Mouse (Mus musculus) kidney, embryonic 14.5 days (tissue): Measurements from ENCODE around the gene Fto. TPM values are rescaled to one million over a fixed set of nuclear protein-coding genes. Genes with fewer than 3 reads are reported as not detected.

Experiments used
- ATAC-seq: fragments of 200-750 bp; cut with Nextera tagmentation; 2 replicates; pipeline ENCODE4 v1.8.0; 2017; ENCODE audit warnings: moderate number of reproducible peaks, mild to moderate bottlenecking, moderate TSS enrichment, moderate library complexity; ENCODE audit not compliant: low FRiP score, low TSS enrichment
- H3K27ac ChIP-seq: fragments of 300-500 bp; sonication (generic); 2 replicates; pipeline ENCODE4 v1.5.1; 2014; ENCODE audit warnings: low read depth, mild to moderate bottlenecking, low read length, moderate library complexity, mixed read lengths
- H3K27me3 ChIP-seq: fragments of 300-500 bp; sonication (generic); 2 replicates; pipeline ENCODE4 v1.6.1; 2014; ENCODE audit warnings: mild to moderate bottlenecking, low read length; ENCODE audit not compliant: control insufficient read depth, insufficient read depth
- H3K36me3 ChIP-seq: fragments of 300-500 bp; sonication (generic); 2 replicates; pipeline ENCODE4 v1.6.1; 2014; ENCODE audit warnings: low read length, mixed read lengths; ENCODE audit not compliant: control insufficient read depth, insufficient read depth
- H3K4me1 ChIP-seq: fragments of 300-500 bp; sonication (generic); 2 replicates; pipeline ENCODE4 v1.6.1; 2014; ENCODE audit warnings: low read length, mixed read lengths; ENCODE audit not compliant: control insufficient read depth, insufficient read depth
- H3K4me2 ChIP-seq: fragments of 300-500 bp; sonication (generic); replicated peaks from 2 replicates; pipeline ENCODE4 v1.6.1; 2014; ENCODE audit warnings: low read depth, mild to moderate bottlenecking, low read length
- H3K4me3 ChIP-seq: fragments of 300-500 bp; sonication (generic); 2 replicates; pipeline ENCODE4 v1.5.1; 2014; ENCODE audit warnings: mild to moderate bottlenecking, low read length
- H3K9ac ChIP-seq: fragments of 300-500 bp; sonication (generic); 2 replicates; pipeline ENCODE4 v1.6.1; 2014; ENCODE audit warnings: low read depth, mild to moderate bottlenecking, low read length, moderate library complexity
- H3K9me3 ChIP-seq: fragments of 300-500 bp; sonication (generic); 2 replicates; pipeline ENCODE4 v1.6.1; 2016; ENCODE audit warnings: low read length; ENCODE audit not compliant: control insufficient read depth
- WGBS: fragments of 180-500 bp; shearing (Covaris S2); extraction: QIAGEN DNeasy Blood & Tissue Kit; methylation state at CpG from one replicate; pipeline ENCODE4 v1.1.7; 2014; 5-methylcytosine and 5-hydroxymethylcytosine counted together
- polyA plus RNA-seq: library from polyadenylated mRNA; unstranded; fragments of >200 nt; fragmentation: Nextera tagmentation; extraction: Ambion mirVana; gene quantifications from 2 replicates; pipeline ENCODE4 v1.2.1, GENCODE M21; 2014

Gene Fto
- polyA plus RNA-seq, 1 experiment from 2014 or later: 94.3 TPM

DNA sequence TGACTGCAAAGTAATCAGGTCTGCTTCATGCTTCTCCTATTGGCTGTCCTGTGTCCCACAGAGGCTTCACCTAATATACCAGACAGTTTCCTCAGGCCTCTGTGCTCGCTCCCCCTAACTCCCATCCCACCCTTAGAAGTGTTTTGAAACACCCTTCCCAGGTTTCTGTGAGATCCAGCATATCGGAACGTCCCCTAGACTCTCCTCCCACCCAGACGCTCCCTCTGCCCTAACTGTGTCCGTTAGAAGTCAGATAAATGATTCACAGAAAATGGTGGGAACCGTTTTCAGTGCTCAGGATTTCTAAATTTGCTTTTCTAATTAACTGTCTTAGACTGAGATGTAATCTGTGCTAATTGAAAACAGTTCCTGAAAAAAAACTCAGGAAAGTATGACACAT, 323.6 kb downstream of the Fto start:
- H3K4me1 ChIP-seq: no peaks in the 10 kb centered on the region
- H3K27ac ChIP-seq: peak overlapping the region; percentile 24; the same call in 1 of the 2 replicates
- WGBS: 65% methylated on average over 6 of the region's 6 CpGs
- H3K27me3 ChIP-seq: 0 out of 2 replicates have a peak, but pooled peaks cover 3% of the 10 kb centered on the region
- H3K9me3 ChIP-seq: no peaks in the 10 kb centered on the region
- no peak overlapping the region for H3K4me3 ChIP-seq
- no peak overlapping the region for H3K4me2 ChIP-seq
- no peak overlapping the region for H3K9ac ChIP-seq
- ATAC-seq: 0 out of 2 replicates have a peak, but pooled peaks have one; percentile 28
- 0 out of 2 replicates have a peak, but pooled peaks cover 2% of the 10 kb centered on the region for H3K36me3 ChIP-seq

GRCm38 (mm10) chr8:91637684-91638083, 324.4 kb downstream of the Fto start:
- WGBS: 87% methylated on average over 9 of the region's 9 CpGs
- H3K4me2 ChIP-seq: no peak overlapping the region
- no peak overlapping the region for H3K4me3 ChIP-seq
- H3K4me1 ChIP-seq: no peaks in the 10 kb centered on the region
- H3K9ac ChIP-seq: no peak overlapping the region
- 0 out of 2 replicates have a peak, but pooled peaks cover under 1% of the 10 kb centered on the region for H3K27me3 ChIP-seq
- H3K36me3 ChIP-seq: 0 out of 2 replicates have a peak, but pooled peaks cover 2% of the 10 kb centered on the region
- H3K27ac ChIP-seq: no peak overlapping the region
- no peak for ATAC-seq
- H3K9me3 ChIP-seq: no peaks in the 10 kb centered on the region

GRCm38 (mm10) chr8:91638256-91638655, 324.9 kb downstream of the Fto start:
- Histone ChIP-seq H3K9ac (no peak overlapping the region), H3K36me3 (0 out of 2 replicates have a peak, but pooled peaks cover 2% of the 10 kb centered on the region), H3K27me3 (no peaks in the 10 kb centered on the region), H3K27ac (no peak overlapping the region), H3K4me1 (no peaks in the 10 kb centered on the region), H3K9me3 (no peaks in the 10 kb centered on the region), H3K4me3 (no peak overlapping the region), H3K4me2 (no peak overlapping the region)
- 82% methylated on average over 12 of the region's 12 CpGs for WGBS
- ATAC-seq: no peak

DNA sequence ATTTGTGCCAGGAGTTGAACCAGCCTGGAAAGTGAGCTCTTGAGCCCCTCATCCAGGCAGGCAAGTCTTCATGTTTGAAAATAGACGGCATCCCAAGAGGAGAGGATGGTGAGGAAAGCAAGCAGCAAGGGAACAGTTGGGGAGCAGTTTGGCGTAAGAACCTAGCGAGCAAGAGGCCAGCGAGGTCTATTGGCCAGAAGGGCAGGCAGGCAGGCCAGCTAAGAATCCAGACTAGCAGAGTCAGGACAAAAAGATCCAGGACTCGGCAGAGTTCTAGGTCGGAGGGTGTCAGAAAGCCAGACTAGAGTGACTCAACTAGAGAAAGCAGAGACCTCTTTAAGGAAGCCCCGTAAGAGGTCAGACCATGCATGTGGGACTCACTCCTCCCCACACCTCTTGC, 327.1 kb downstream of the Fto start:
- no peak for ATAC-seq
- no peaks in the 10 kb centered on the region for H3K27me3 ChIP-seq

GRCm38 (mm10) chr8:91645484-91645883, 332.2 kb downstream of the Fto start:
- peak overlapping the region; percentile 33; the same call in 1 of the 2 replicates for H3K27ac ChIP-seq
- H3K36me3 ChIP-seq: no peaks in the 10 kb centered on the region
- no peak overlapping the region for H3K4me2 ChIP-seq
- no peak overlapping the region for H3K4me3 ChIP-seq
- H3K9me3 ChIP-seq: no peaks in the 10 kb centered on the region
- no peak overlapping the region for H3K9ac ChIP-seq
- WGBS: 24% methylated on average over 2 of the region's 2 CpGs
- peak; percentile 28; the same call in 1 of the 2 replicates for ATAC-seq
- H3K4me1 ChIP-seq: peaks cover 21% of the 10 kb centered on the region
- no peaks in the 10 kb centered on the region for H3K27me3 ChIP-seq

More for the DNA sequence above, 327.1 kb downstream of the Fto start:
- H3K9me3 ChIP-seq: no peaks in the 10 kb centered on the region
- no peak overlapping the region for H3K27ac ChIP-seq
- H3K9ac ChIP-seq: no peak overlapping the region
- WGBS: 71% methylated on average over 7 of the region's 7 CpGs
- no peaks in the 10 kb centered on the region for H3K36me3 ChIP-seq
- H3K4me1 ChIP-seq: peaks cover 7% of the 10 kb centered on the region; the same call in 1 of the 2 replicates
- no peak overlapping the region for H3K4me3 ChIP-seq
- H3K4me2 ChIP-seq: no peak overlapping the region

GRCm38 (mm10) chr8:91647959-91648358, 334.6 kb downstream of the Fto start:
- Histone ChIP-seq H3K4me3 (no peak overlapping the region), H3K4me1 (peaks cover 24% of the 10 kb centered on the region), H3K4me2 (no peak overlapping the region), H3K27me3 (no peaks in the 10 kb centered on the region), H3K9me3 (no peaks in the 10 kb centered on the region), H3K27ac (no peak overlapping the region), H3K9ac (no peak overlapping the region), H3K36me3 (no peaks in the 10 kb centered on the region)
- ATAC-seq: no peak
- 74% methylated on average over 11 of the region's 11 CpGs for WGBS

GRCm38 (mm10) chr8:91648776-91649175, 335.5 kb downstream of the Fto start:
- peaks cover 28% of the 10 kb centered on the region for H3K4me1 ChIP-seq
- no peaks in the 10 kb centered on the region for H3K36me3 ChIP-seq
- H3K27me3 ChIP-seq: no peaks in the 10 kb centered on the region
- H3K9me3 ChIP-seq: no peaks in the 10 kb centered on the region
- WGBS: 11% methylated on average over 9 of the region's 9 CpGs
- no peak overlapping the region for H3K4me3 ChIP-seq
- H3K27ac ChIP-seq: no peak overlapping the region
- ATAC-seq: no peak
- no peak overlapping the region for H3K9ac ChIP-seq
- no peak overlapping the region for H3K4me2 ChIP-seq

DNA sequence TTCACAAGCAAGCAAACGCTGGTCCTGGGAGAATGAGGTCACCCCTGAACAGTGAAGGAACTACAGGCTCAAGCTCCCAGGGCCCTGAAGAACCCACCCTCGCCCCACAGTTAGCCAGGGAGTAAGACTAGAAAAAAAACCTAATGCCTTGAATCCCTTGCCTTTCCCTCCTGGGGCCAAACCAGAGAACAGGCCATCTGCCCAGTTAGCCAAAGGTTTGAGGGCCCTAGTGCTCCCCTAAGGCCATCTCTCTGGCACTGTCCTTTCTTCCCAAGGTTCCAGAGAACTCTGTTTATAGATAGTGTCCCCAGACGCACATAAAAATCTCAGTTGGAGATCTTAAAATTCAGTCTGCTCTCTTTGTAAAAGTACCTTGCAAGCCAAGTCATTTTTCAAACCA, 340.2 kb downstream of the Fto start:
- 44% methylated on average over 3 of the region's 3 CpGs for WGBS
- no peak overlapping the region for H3K27ac ChIP-seq
- H3K4me1 ChIP-seq: peaks cover 21% of the 10 kb centered on the region
- H3K4me2 ChIP-seq: no peak overlapping the region
- H3K36me3 ChIP-seq: no peaks in the 10 kb centered on the region
- no peaks in the 10 kb centered on the region for H3K27me3 ChIP-seq
- H3K9ac ChIP-seq: no peak overlapping the region
- no peak overlapping the region for H3K4me3 ChIP-seq
- ATAC-seq: no peak
- H3K9me3 ChIP-seq: no peaks in the 10 kb centered on the region

DNA sequence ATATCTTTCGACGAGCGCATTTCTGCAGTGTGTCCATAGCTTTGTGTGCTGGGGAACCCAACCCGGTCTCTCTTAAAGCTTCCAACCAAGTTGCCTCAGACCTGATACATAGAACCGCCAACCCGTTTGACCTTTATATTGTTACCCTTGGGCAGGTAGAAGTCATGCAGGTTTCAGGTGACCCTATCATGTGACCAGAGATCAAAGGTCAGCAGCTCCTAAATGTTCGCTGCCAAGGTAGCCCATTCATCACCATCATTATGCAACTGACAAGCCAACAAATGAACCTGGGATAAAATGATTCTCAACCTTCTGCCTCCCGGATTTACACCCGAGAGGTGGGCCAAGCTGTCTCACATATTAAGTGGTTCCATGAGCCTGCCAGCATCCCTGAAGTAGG, 344.1 kb downstream of the Fto start:
- no peaks in the 10 kb centered on the region for H3K27me3 ChIP-seq

More for the DNA sequence above, 344.1 kb downstream of the Fto start:
- WGBS: 39% methylated on average over 9 of the region's 9 CpGs
- Histone ChIP-seq H3K4me3 (no peak overlapping the region), H3K9ac (no peak overlapping the region), H3K27ac (no peak overlapping the region), H3K9me3 (no peaks in the 10 kb centered on the region), H3K4me2 (no peak overlapping the region), H3K36me3 (no peaks in the 10 kb centered on the region), H3K4me1 (peaks cover 14% of the 10 kb centered on the region)
- ATAC-seq: no peak
